ENCODE assay signal across 22 mouse cellular contexts in genomic region chr5:24620626-24621025, GRCm38 (mm10). TPM values are rescaled to one million over a fixed set of nuclear protein-coding genes. Genes with fewer than 3 reads are reported as not detected.
DNase-seq lines count a peak whose midpoint lies in the region; ATAC-seq and TF ChIP-seq lines count a peak whose summit lies in the region.
"Had no signal": no experiment of that assay in that cellular context is flagged by ENCODE, and none has a peak within 500 bp of the region (broad histone marks: within the 10 kb centered on the region; RNA-seq: fewer than 3 reads in every experiment).

No protein-coding gene starts in this region.

- TF ChIP-seq POLR2A in testis, adult 2 months (IDR thresholded peaks at IDR 0.05; ENCODE audit: control insufficient read depth, low read depth, low read length) = no peak

- no peaks in the 10 kb centered on the region for H3K27me3 ChIP-seq in forebrain, embryonic 15.5 days
- H3K27me3 ChIP-seq in forebrain, embryonic 11.5 days (ENCODE audit: control insufficient read depth, insufficient read depth, low read length) = peaks cover 7% of the 10 kb centered on the region; the same call in 1 of the 2 replicates
- no peaks in the 10 kb centered on the region for H3K27me3 ChIP-seq in testis, adult 2 months (ENCODE audit: control insufficient read depth, insufficient read depth, low read length)

- peaks cover 52% of the 10 kb centered on the region for H3K4me1 ChIP-seq in forebrain, embryonic 15.5 days
- H3K4me1 ChIP-seq in forebrain, embryonic 11.5 days (replicated peaks; ENCODE audit: control insufficient read depth, insufficient read depth, low read length) = peaks cover 7% of the 10 kb centered on the region
- H3K4me1 ChIP-seq in testis, adult 2 months (ENCODE audit: control insufficient read depth, insufficient read depth, low read length) = peaks cover 8% of the 10 kb centered on the region

- peak overlapping the region; percentile 9 for H3K27ac ChIP-seq in forebrain, embryonic 15.5 days (replicated peaks)
- no peak overlapping the region for H3K27ac ChIP-seq in forebrain, embryonic 11.5 days (ENCODE audit: low read depth, low read length)
- H3K27ac ChIP-seq in testis, adult 2 months (ENCODE audit: control insufficient read depth, insufficient read depth, low read depth, low read length) = peak overlapping the region; percentile 59; the same call in 1 of the 2 replicates
- H3K27ac ChIP-seq: kidney, embryonic 15.5 days; liver, embryonic 12.5 days; stomach, embryonic 15.5 days had no signal

- 70% methylated on average over 8 of the region's 8 CpGs for WGBS in forebrain, embryonic 15.5 days
- 72% methylated on average over 8 of the region's 8 CpGs for WGBS in forebrain, embryonic 11.5 days

- H3K4me2 ChIP-seq in forebrain, embryonic 15.5 days (replicated peaks) = no peak overlapping the region
- H3K4me2 ChIP-seq in forebrain, embryonic 11.5 days (ENCODE audit: low read depth, low read length, severe bottlenecking) = no peak overlapping the region
- H3K4me2 ChIP-seq: kidney, embryonic 15.5 days; liver, embryonic 12.5 days; midbrain, embryonic 11.5 days; stomach, embryonic 15.5 days had no signal

- no peak for ATAC-seq in forebrain, embryonic 15.5 days (replicated peaks)
- ATAC-seq in forebrain, embryonic 11.5 days (replicated peaks; ENCODE audit: low FRiP score) = no peak
- ATAC-seq: CD4-positive, CD25-positive, alpha-beta regulatory T cell, adult 4 months; intestine, embryonic 16.5 days; liver, embryonic 12.5 days; liver, postnatal 0 days had no signal

- H3K9ac ChIP-seq in forebrain, embryonic 15.5 days (replicated peaks) = 0 out of 2 replicates have a peak overlapping the region, but pooled peaks have one; percentile 17
- no peak overlapping the region for H3K9ac ChIP-seq in forebrain, embryonic 11.5 days (ENCODE audit: low read length)
- H3K9ac ChIP-seq: kidney, embryonic 15.5 days; liver, embryonic 12.5 days; liver, postnatal 0 days; stomach, embryonic 15.5 days had no signal

- no peaks in the 10 kb centered on the region for H3K36me3 ChIP-seq in forebrain, embryonic 15.5 days
- H3K36me3 ChIP-seq in forebrain, embryonic 11.5 days (ENCODE audit: control insufficient read depth, insufficient read depth, low read length) = no peaks in the 10 kb centered on the region
- H3K36me3 ChIP-seq in testis, adult 2 months (ENCODE audit: control insufficient read depth, insufficient read depth, low read length) = no peaks in the 10 kb centered on the region
- H3K36me3 ChIP-seq: kidney, embryonic 15.5 days; liver, embryonic 12.5 days; stomach, embryonic 15.5 days had no signal

- no peak for DNase-seq in forebrain, embryonic 11.5 days (ENCODE audit: low spot score)
- DNase-seq in kidney, adult 18-20 months = peak; percentile 15
- no peak for DNase-seq in kidney, postnatal 4 days
- no peak for DNase-seq in testis, postnatal 14 days (ENCODE audit: low spot score)
- DNase-seq in yolk sac, embryonic 10.5 days (ENCODE audit: low spot score) = no peak
- DNase-seq: adrenal gland, postnatal 14 days; cerebellum, adult 11 months; gastrocnemius, postnatal 10 days; layer of hippocampus, postnatal 36 days; left cerebral cortex, postnatal 4 days; liver, postnatal 0 days; right cerebral cortex, postnatal 25 days; thymus, adult 18-20 months; thymus, postnatal 36 days had no signal

- H3K9me3 ChIP-seq in forebrain, embryonic 15.5 days = no peaks in the 10 kb centered on the region
- no peaks in the 10 kb centered on the region for H3K9me3 ChIP-seq in forebrain, embryonic 11.5 days (ENCODE audit: control insufficient read depth, low read length)
- H3K9me3 ChIP-seq: kidney, embryonic 15.5 days; liver, embryonic 12.5 days; stomach, embryonic 15.5 days had no signal

- no peak for TF ChIP-seq CTCF in testis, adult 2 months (IDR thresholded peaks at IDR 0.05; ENCODE audit: control insufficient read depth, insufficient read depth, insufficient replicate concordance, low read depth, low read length)

- H3K4me3 ChIP-seq in forebrain, embryonic 15.5 days = no peak overlapping the region
- no peak overlapping the region for H3K4me3 ChIP-seq in forebrain, embryonic 11.5 days (ENCODE audit: low read depth, low read length)
- no peak overlapping the region for H3K4me3 ChIP-seq in testis, adult 2 months (ENCODE audit: control insufficient read depth, low read depth, low read length)
- H3K4me3 ChIP-seq: kidney, embryonic 15.5 days; liver, embryonic 12.5 days; stomach, embryonic 15.5 days had no signal

RNA-seq across cellular contexts. Expression of gene Smarcd3, which starts 3.6 kb away (rescaled TPM):
- 171 and 176 TPM in 2 replicates for polyA plus RNA-seq in forebrain, embryonic 15.5 days (2015; fragmentation: Nextera tagmentation; extraction: Ambion mirVana)
- 76.0 and 93.8 TPM in 2 replicates for polyA plus RNA-seq in forebrain, embryonic 11.5 days (2014; fragmentation: Nextera tagmentation; extraction: Ambion mirVana)
- polyA plus RNA-seq in testis, adult 2 months (2012; rRNA removed) = 5.0 and 16.5 TPM in 2 replicates

RNA-seq across cellular contexts. Expression of gene Chpf2, which starts 34.1 kb away (rescaled TPM):
- 19.7 and 21.1 TPM in 2 replicates for polyA plus RNA-seq in forebrain, embryonic 15.5 days (2015; fragmentation: Nextera tagmentation; extraction: Ambion mirVana)
- polyA plus RNA-seq in forebrain, embryonic 11.5 days (2014; fragmentation: Nextera tagmentation; extraction: Ambion mirVana) = 11.4 and 11.5 TPM in 2 replicates
- polyA plus RNA-seq in testis, adult 2 months (2012; rRNA removed) = 9.1 and 12.4 TPM in 2 replicates

RNA-seq across cellular contexts. Expression of gene Abcf2, which starts 43.4 kb away (rescaled TPM):
- 101 and 106 TPM in 2 replicates for polyA plus RNA-seq in forebrain, embryonic 15.5 days (2015; fragmentation: Nextera tagmentation; extraction: Ambion mirVana)
- polyA plus RNA-seq in forebrain, embryonic 11.5 days (2014; fragmentation: Nextera tagmentation; extraction: Ambion mirVana) = 153 and 165 TPM in 2 replicates
- polyA plus RNA-seq in testis, adult 2 months (2012; rRNA removed) = 184 and 194 TPM in 2 replicates
